Mouse (Mus musculus) lung, embryonic 14.5 days (tissue): ENCODE results near the gene Dlgap1. TPM values are rescaled to one million over a fixed set of nuclear protein-coding genes. Genes with fewer than 3 reads are reported as not detected.
A peak's percentile ranks its signal among the peaks of the same experiment; 100 is the strongest.

Source experiments
- ATAC-seq: fragments of 200-750 bp; cut with Nextera tagmentation; 2 replicates; pipeline ENCODE4 v1.8.0; 2017; ENCODE audit warnings: mild to moderate bottlenecking, moderate TSS enrichment, moderate library complexity; ENCODE audit not compliant: insufficient read depth
- DNase-seq: peaks from one replicate; pipeline ENCODE4 v3.0.0-alpha.2; 2015
- H3K27ac ChIP-seq: fragments of 300-500 bp; sonication (generic); 2 replicates; pipeline ENCODE4 v1.5.1; 2014; ENCODE audit warnings: low read depth, mild to moderate bottlenecking, moderate library complexity
- H3K27me3 ChIP-seq: fragments of 300-500 bp; sonication (generic); 2 replicates; pipeline ENCODE4 v1.6.1; 2014; ENCODE audit warnings: low read length, control low read depth; ENCODE audit not compliant: insufficient read depth
- H3K36me3 ChIP-seq: fragments of 300-500 bp; sonication (generic); 2 replicates; pipeline ENCODE4 v1.6.1; 2014; ENCODE audit warnings: control low read depth; ENCODE audit not compliant: insufficient read depth
- H3K4me1 ChIP-seq: fragments of 300-500 bp; sonication (generic); 2 replicates; pipeline ENCODE4 v1.6.1; 2014; ENCODE audit warnings: antibody characterized with exemption, control low read depth; ENCODE audit not compliant: insufficient read depth
- H3K4me2 ChIP-seq: fragments of 300-500 bp; sonication (generic); 2 replicates; pipeline ENCODE4 v1.6.1; 2014; ENCODE audit warnings: mild to moderate bottlenecking
- H3K4me3 ChIP-seq: fragments of 300-500 bp; sonication (generic); 2 replicates; pipeline ENCODE4 v1.5.1; 2014; ENCODE audit warnings: low read depth, low read length
- H3K9ac ChIP-seq: fragments of 300-500 bp; sonication (generic); 2 replicates; pipeline ENCODE4 v1.6.1; 2014
- H3K9me3 ChIP-seq: fragments of 300-500 bp; sonication (generic); 2 replicates; pipeline ENCODE4 v1.6.1; 2016; ENCODE audit warnings: low read depth, low read length, control low read depth
- CTCF ChIP-seq: IDR thresholded peaks from 2 replicates; pipeline ENCODE4 v1.5.1; 2016; ENCODE audit warnings: antibody characterized with exemption, low read depth
- WGBS: fragments of 180-500 bp; shearing (Covaris S2); extraction: QIAGEN DNeasy Blood & Tissue Kit; methylation state at CpG from one replicate; pipeline ENCODE4 v1.1.7; 2014; 5-methylcytosine and 5-hydroxymethylcytosine counted together
- polyA plus RNA-seq: library from polyadenylated mRNA; unstranded; fragments of >200 nt; fragmentation: Nextera tagmentation; extraction: Ambion mirVana; gene quantifications from 2 replicates; pipeline ENCODE4 v1.2.1, GENCODE M21; 2014

The Dlgap1 gene
- polyA plus RNA-seq, 1 experiment from 2014 or later: 1.1 TPM

GRCm38 (mm10) chr17:70622493-70622892 is 653.6 kb downstream of the Dlgap1 start:
- 70% methylated on average over 8 of the region's 8 CpGs for WGBS
- ATAC-seq: no peak
- H3K4me2 ChIP-seq: no peak overlapping the region

GRCm38 (mm10) chr17:70626396-70626795 is 657.5 kb downstream of the Dlgap1 start:
- no peak for ATAC-seq
- no peaks in the 10 kb centered on the region for H3K27me3 ChIP-seq
- H3K36me3 ChIP-seq: no peaks in the 10 kb centered on the region
- no peak overlapping the region for H3K4me2 ChIP-seq
- no peak overlapping the region for H3K9ac ChIP-seq
- 85% methylated on average over 9 of the region's 9 CpGs for WGBS
- DNase-seq: no peak
- no peak overlapping the region for H3K4me3 ChIP-seq
- H3K4me1 ChIP-seq: peaks cover 9% of the 10 kb centered on the region; the same call in 1 of the 2 replicates
- H3K27ac ChIP-seq: no peak overlapping the region
- no peak for TF ChIP-seq CTCF
- H3K9me3 ChIP-seq: no peaks in the 10 kb centered on the region

More at GRCm38 (mm10) chr17:70622493-70622892, 653.6 kb downstream of the Dlgap1 start:
- Histone ChIP-seq H3K27me3 (no peaks in the 10 kb centered on the region), H3K4me1 (no peaks in the 10 kb centered on the region), H3K9me3 (no peaks in the 10 kb centered on the region), H3K9ac (no peak overlapping the region), H3K4me3 (no peak overlapping the region), H3K27ac (no peak overlapping the region), H3K36me3 (no peaks in the 10 kb centered on the region)
- TF ChIP-seq CTCF: no peak
- no peak for DNase-seq

GRCm38 (mm10) chr17:70626925-70627324 is 658.1 kb downstream of the Dlgap1 start:
- peaks cover 9% of the 10 kb centered on the region; the same call in 1 of the 2 replicates for H3K4me1 ChIP-seq
- no peaks in the 10 kb centered on the region for H3K36me3 ChIP-seq
- WGBS: 74% methylated on average over 6 of the region's 6 CpGs
- no peak overlapping the region for H3K4me2 ChIP-seq
- H3K27me3 ChIP-seq: no peaks in the 10 kb centered on the region
- ATAC-seq (no peak), DNase-seq (no peak)
- no peak for TF ChIP-seq CTCF
- H3K27ac ChIP-seq: no peak overlapping the region
- H3K9ac ChIP-seq: no peak overlapping the region
- H3K4me3 ChIP-seq: no peak overlapping the region
- no peaks in the 10 kb centered on the region for H3K9me3 ChIP-seq

GRCm38 (mm10) chr17:70629653-70630378 is 660.9 kb downstream of the Dlgap1 start:
- TF ChIP-seq CTCF: no peak
- Histone ChIP-seq H3K36me3 (no peaks in the 10 kb centered on the region), H3K4me1 (peaks cover 9% of the 10 kb centered on the region; the same call in 1 of the 2 replicates), H3K9me3 (no peaks in the 10 kb centered on the region), H3K4me3 (no peak overlapping the region), H3K27me3 (no peaks in the 10 kb centered on the region), H3K4me2 (no peak overlapping the region), H3K27ac (peak overlapping the region; percentile 75), H3K9ac (no peak overlapping the region)
- ATAC-seq (peak; percentile 93), DNase-seq (peak; percentile 88)
- 32% methylated on average over 6 of the region's 6 CpGs for WGBS

- H3K36me3 ChIP-seq: no peaks in the 10 kb centered on the region
- H3K27me3 ChIP-seq: no peaks in the 10 kb centered on the region
- ATAC-seq (peak; percentile 68), DNase-seq (peak; percentile 92)
- no peak overlapping the region for H3K4me3 ChIP-seq
- TF ChIP-seq CTCF: peak; percentile 89
- no peak overlapping the region for H3K4me2 ChIP-seq
- H3K4me1 ChIP-seq: peaks cover 9% of the 10 kb centered on the region; the same call in 1 of the 2 replicates
- H3K9me3 ChIP-seq: no peaks in the 10 kb centered on the region
- no peak overlapping the region for H3K9ac ChIP-seq
- 15% methylated on average over 9 of the region's 9 CpGs for WGBS
- H3K27ac ChIP-seq: no peak overlapping the region
Observed at GRCm38 (mm10) chr17:70633181-70633944, 664.5 kb downstream of the Dlgap1 start.

GRCm38 (mm10) chr17:70643211-70643610 is 674.3 kb downstream of the Dlgap1 start:
- Histone ChIP-seq H3K36me3 (no peaks in the 10 kb centered on the region), H3K9ac (no peak overlapping the region), H3K4me2 (no peak overlapping the region), H3K4me3 (no peak overlapping the region), H3K9me3 (no peaks in the 10 kb centered on the region), H3K27me3 (no peaks in the 10 kb centered on the region), H3K27ac (no peak overlapping the region), H3K4me1 (no peaks in the 10 kb centered on the region)
- peak; percentile 30; the same call in 1 of the 2 replicates for TF ChIP-seq CTCF
- 76% methylated on average over 1 of the region's 1 CpGs for WGBS
- ATAC-seq (no peak), DNase-seq (no peak)

GRCm38 (mm10) chr17:70646641-70647040 is 677.8 kb downstream of the Dlgap1 start:
- no peak for ATAC-seq
- H3K4me1 ChIP-seq: no peaks in the 10 kb centered on the region
- no peak overlapping the region for H3K4me3 ChIP-seq
- H3K27me3 ChIP-seq: no peaks in the 10 kb centered on the region
- no peak overlapping the region for H3K9ac ChIP-seq
- peak; percentile 47 for DNase-seq
- H3K27ac ChIP-seq: no peak overlapping the region
- no peaks in the 10 kb centered on the region for H3K36me3 ChIP-seq
- H3K9me3 ChIP-seq: no peaks in the 10 kb centered on the region; the same call in 1 of the 2 replicates
- no peak for TF ChIP-seq CTCF
- WGBS: 36% methylated on average over 4 of the region's 4 CpGs
- no peak overlapping the region for H3K4me2 ChIP-seq
